Mouse (Mus musculus) cerebellum, adult 2 months (tissue): ENCODE results near the gene Traf6. TPM values are rescaled to one million over a fixed set of nuclear protein-coding genes. Genes with fewer than 3 reads are reported as not detected.

Experiments
- DNase-seq, 2 experiments: peaks; one replicate each; pipeline ENCODE4 v3.0.0; 2021
- H3K27ac ChIP-seq: fragments of 200-500 bp; 2 replicates; pipeline ENCODE4 v1.5.1; 2012; ENCODE audit warnings: low read length, control low read depth, inconsistent platforms; ENCODE audit not compliant: insufficient read depth
- H3K27me3 ChIP-seq: fragments of 200-500 bp; 2 replicates; pipeline ENCODE4 v1.6.1; 2012; ENCODE audit warnings: inconsistent platforms, mild to moderate bottlenecking, low read length, moderate library complexity; ENCODE audit not compliant: control insufficient read depth, insufficient read depth
- H3K4me1 ChIP-seq: fragments of 200-500 bp; 2 replicates; pipeline ENCODE4 v1.6.1; 2011; ENCODE audit warnings: low read length; ENCODE audit not compliant: control insufficient read depth, insufficient read depth
- H3K4me3 ChIP-seq: fragments of 200-500 bp; replicated peaks from 2 replicates; pipeline ENCODE3; 2011; ENCODE audit warnings: mild to moderate bottlenecking, low read depth, low read length, control low read depth; ENCODE audit not compliant: insufficient read depth
- CTCF ChIP-seq: fragments of 200-500 bp; IDR thresholded peaks from 2 replicates; pipeline ENCODE4 v1.5.1; 2011; ENCODE audit warnings: low read depth, mild to moderate bottlenecking, control low read depth, low read length, moderate library complexity, borderline replicate concordance; ENCODE audit not compliant: insufficient read depth
- POLR2A ChIP-seq: fragments of 200-500 bp; IDR thresholded peaks from 2 replicates; pipeline ENCODE4 v1.6.1; 2011; ENCODE audit warnings: low read length, control low read depth, borderline replicate concordance; ENCODE audit not compliant: insufficient read depth
- WGBS: fragments of 180-500 bp; shearing (Covaris S2); methylation state at CpG from one replicate; pipeline ENCODE4 v1.1.7; 2018; 5-methylcytosine and 5-hydroxymethylcytosine counted together
- polyA plus RNA-seq: library from polyadenylated mRNA; depleted of rRNA; stranded (reverse); fragments of >200 nt; gene quantifications from 2 replicates; pipeline ENCODE4 v1.2.3, GENCODE M21; 2012

Gene Traf6
- polyA plus RNA-seq, 1 experiment, result 12.2 TPM

- H3K27ac ChIP-seq, result no peak overlapping the region
- DNase-seq, result peak in 1 of 2 experiments; percentile 35
- 27% methylated on average over 14 of the region's 14 CpGs for WGBS
- H3K4me3 ChIP-seq, result peak overlapping the region; percentile 56
- H3K4me1 ChIP-seq, result peaks cover 11% of the 10 kb centered on the region
- no peaks in the 10 kb centered on the region for H3K27me3 ChIP-seq
- TF ChIP-seq POLR2A (no peak), CTCF (no peak)
These were observed 25.9 kb upstream of the Traf6 start for GRCm38 (mm10) chr2:101652204-101652920.

- WGBS, result 14% methylated on average over 14 of the region's 14 CpGs
- TF ChIP-seq POLR2A, result no peak
- peak; percentile 85 for TF ChIP-seq CTCF
- Histone ChIP-seq H3K27ac (no peak overlapping the region), H3K4me1 (peaks cover 9% of the 10 kb centered on the region), H3K27me3 (no peaks in the 10 kb centered on the region), H3K4me3 (peak overlapping the region; percentile 56)
- DNase-seq, result peak; percentile 77 to 83
These were observed 25.2 kb upstream of the Traf6 start for GRCm38 (mm10) chr2:101652921-101653597.

GRCm38 (mm10) chr2:101660536-101660935, 17.7 kb upstream of the Traf6 start:
- WGBS, result 82% methylated on average over 2 of the region's 2 CpGs
- Histone ChIP-seq H3K4me3 (no peak overlapping the region), H3K4me1 (no peaks in the 10 kb centered on the region), H3K27ac (no peak overlapping the region), H3K27me3 (no peaks in the 10 kb centered on the region)
- DNase-seq, result no peak
- TF ChIP-seq CTCF (no peak), POLR2A (no peak)

- no peak overlapping the region for H3K27ac ChIP-seq
- no peaks in the 10 kb centered on the region for H3K4me1 ChIP-seq
- H3K27me3 ChIP-seq, result no peaks in the 10 kb centered on the region
- DNase-seq, result peak; percentile 73 to 77
- WGBS, result 24% methylated on average over 9 of the region's 9 CpGs
- no peak overlapping the region for H3K4me3 ChIP-seq
- TF ChIP-seq CTCF, result peak; percentile 90
- TF ChIP-seq POLR2A, result no peak
These were observed 13.0 kb upstream of the Traf6 start for GRCm38 (mm10) chr2:101665058-101665702.

DNA sequence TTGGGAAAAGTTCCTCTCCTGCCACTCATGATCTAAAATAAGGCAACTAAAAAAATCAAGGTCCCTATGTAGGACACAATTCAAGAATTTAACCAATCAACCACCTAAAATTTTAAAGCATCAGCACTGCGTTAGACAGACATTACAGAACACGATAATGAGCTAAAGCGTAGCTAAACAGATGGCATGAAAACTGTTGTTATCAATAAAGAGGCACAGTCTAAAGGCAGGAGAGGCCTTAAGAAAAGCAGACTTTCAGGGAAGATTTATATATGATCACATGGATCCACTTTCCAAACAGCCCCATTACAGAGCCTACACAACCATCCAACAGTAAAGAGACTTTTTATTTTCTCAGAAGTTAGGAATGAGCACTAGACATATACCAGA, 12.5 kb upstream of the Traf6 start:
- Histone ChIP-seq H3K27me3 (no peaks in the 10 kb centered on the region), H3K4me1 (no peaks in the 10 kb centered on the region), H3K4me3 (no peak overlapping the region), H3K27ac (no peak overlapping the region; the same call in 1 of the 2 replicates)
- TF ChIP-seq POLR2A (no peak), CTCF (no peak)
- 80% methylated on average over 3 of the region's 3 CpGs for WGBS
- no peak for DNase-seq

GRCm38 (mm10) chr2:101668751-101669150, 9.5 kb upstream of the Traf6 start:
- 95% methylated on average over 3 of the region's 3 CpGs for WGBS
- TF ChIP-seq CTCF, result no peak
- TF ChIP-seq POLR2A, result no peak
- H3K27me3 ChIP-seq, result no peaks in the 10 kb centered on the region; the same call in 1 of the 2 replicates
- H3K27ac ChIP-seq, result no peak overlapping the region
- DNase-seq, result no peak
- no peaks in the 10 kb centered on the region for H3K4me1 ChIP-seq
- no peak overlapping the region for H3K4me3 ChIP-seq

DNA sequence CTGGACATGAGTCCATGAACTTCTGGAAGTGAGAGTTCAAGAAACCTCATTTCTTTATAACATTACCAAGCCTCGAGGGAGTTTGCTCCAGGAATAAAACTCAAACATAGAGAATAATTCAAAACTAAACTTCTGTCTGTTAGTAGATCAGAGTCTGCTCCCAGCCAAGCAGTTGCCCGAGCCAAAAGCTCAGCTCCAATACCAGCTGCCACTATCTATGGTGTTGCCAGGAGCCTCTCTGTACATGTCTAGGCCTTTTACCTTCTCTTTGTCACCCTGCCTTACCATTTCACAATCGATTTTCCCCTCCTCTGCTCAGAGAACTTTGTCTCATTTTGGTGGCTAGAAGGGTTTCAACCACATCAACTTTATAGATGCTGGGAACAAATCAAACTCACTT, 4.7 kb upstream of the Traf6 start:
- WGBS, result 12% methylated on average over 3 of the region's 3 CpGs
- Histone ChIP-seq H3K27me3 (no peaks in the 10 kb centered on the region; the same call in 1 of the 2 replicates), H3K4me1 (no peaks in the 10 kb centered on the region), H3K4me3 (no peak overlapping the region), H3K27ac (no peak overlapping the region)
- DNase-seq, result peak in 1 of 2 experiments; percentile 35
- TF ChIP-seq CTCF, result no peak
- no peak for TF ChIP-seq POLR2A

GRCm38 (mm10) chr2:101679164-101679784, 1.0 kb downstream of the Traf6 start:
- Histone ChIP-seq H3K27ac (no peak overlapping the region), H3K27me3 (no peaks in the 10 kb centered on the region), H3K4me1 (no peaks in the 10 kb centered on the region), H3K4me3 (peak overlapping the region; percentile 75)
- WGBS, result 3% methylated on average over 15 of the region's 15 CpGs
- TF ChIP-seq CTCF (no peak), POLR2A (no peak)
- DNase-seq, result peak in 1 of 2 experiments; percentile 14
